Mouse (Mus musculus) stomach, embryonic 15.5 days (tissue): ENCODE results near the gene Pdcd10. TPM values are rescaled to one million over a fixed set of nuclear protein-coding genes. Genes with fewer than 3 reads are reported as not detected.

Experiments
- ATAC-seq: fragments of 200-750 bp; cut with Nextera tagmentation; 2 replicates; pipeline ENCODE4 v1.8.0; 2017; ENCODE audit warnings: low read depth, moderate number of reproducible peaks, moderate TSS enrichment; ENCODE audit not compliant: insufficient read depth, low FRiP score
- H3K27ac ChIP-seq: fragments of 300-500 bp; sonication (generic); 2 replicates; pipeline ENCODE4 v1.5.1; 2015; ENCODE audit warnings: mild to moderate bottlenecking, inconsistent platforms
- H3K27me3 ChIP-seq: fragments of 300-500 bp; sonication (generic); replicated peaks from 2 replicates; pipeline ENCODE4 v1.6.1; 2015; ENCODE audit warnings: inconsistent platforms
- H3K36me3 ChIP-seq: fragments of 300-500 bp; sonication (generic); 2 replicates; pipeline ENCODE4 v1.6.1; 2015; ENCODE audit warnings: inconsistent platforms
- H3K4me1 ChIP-seq: fragments of 300-500 bp; sonication (generic); 2 replicates; pipeline ENCODE4 v1.6.1; 2015; ENCODE audit warnings: inconsistent platforms
- H3K4me2 ChIP-seq: fragments of 300-500 bp; sonication (generic); 2 replicates; pipeline ENCODE4 v1.6.1; 2015; ENCODE audit warnings: mild to moderate bottlenecking, inconsistent platforms
- H3K4me3 ChIP-seq: fragments of 300-500 bp; sonication (generic); replicated peaks from 2 replicates; pipeline ENCODE4 v1.5.1; 2015; ENCODE audit warnings: inconsistent platforms
- H3K9ac ChIP-seq: fragments of 300-500 bp; sonication (generic); 2 replicates; pipeline ENCODE4 v1.6.1; 2015; ENCODE audit warnings: inconsistent platforms
- H3K9me3 ChIP-seq: fragments of 300-500 bp; sonication (generic); 2 replicates; pipeline ENCODE4 v1.6.1; 2016; ENCODE audit warnings: inconsistent platforms
- WGBS: fragments of 180-500 bp; shearing (Covaris S2); methylation state at CpG from one replicate; pipeline ENCODE4 v1.1.7; 2015; 5-methylcytosine and 5-hydroxymethylcytosine counted together
- polyA plus RNA-seq: library from polyadenylated mRNA; unstranded; fragments of >200 nt; fragmentation: Nextera tagmentation; extraction: Ambion mirVana; gene quantifications from 2 replicates; pipeline ENCODE4 v1.2.1, GENCODE M21; 2015

Gene Pdcd10
- polyA plus RNA-seq, 1 experiment from 2014 or later, result 83.9 TPM

DNA sequence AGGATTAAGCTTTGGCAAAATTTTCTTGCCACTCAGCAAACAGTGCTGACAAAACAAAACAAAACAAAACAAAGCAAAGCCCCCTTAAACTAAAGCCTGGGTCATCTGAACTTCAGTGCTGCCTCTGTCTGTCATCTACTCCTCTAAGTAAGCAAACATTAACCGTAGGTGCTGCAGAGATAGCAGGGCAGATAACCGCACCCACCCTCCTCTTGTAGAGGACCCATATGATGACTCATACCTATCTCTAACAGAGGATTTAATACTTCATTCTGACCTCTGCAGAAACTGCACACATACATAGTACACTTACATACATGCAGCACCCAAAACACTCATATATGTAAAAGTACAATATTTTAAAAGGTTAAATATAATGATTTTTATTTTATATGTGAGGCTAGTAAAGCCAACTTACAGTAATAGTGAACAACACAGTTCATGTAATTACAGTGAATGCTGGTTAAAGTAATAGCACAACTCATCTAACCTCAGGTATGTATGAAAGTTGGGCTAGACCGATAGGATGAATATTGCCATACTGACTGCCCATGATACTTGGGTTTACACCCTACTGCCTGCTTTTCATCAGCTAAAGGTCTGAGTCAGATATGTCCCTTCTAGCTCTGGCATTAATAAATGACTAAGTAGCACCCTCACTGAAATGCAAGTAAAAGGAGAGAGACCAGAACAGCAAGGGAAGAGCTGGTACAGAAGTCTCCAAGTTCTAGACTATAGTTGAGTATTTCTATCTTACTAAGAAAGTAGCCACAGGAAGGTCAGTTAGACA, 22.4 kb downstream of the Pdcd10 start:
- Histone ChIP-seq H3K27ac (no peak overlapping the region), H3K4me1 (no peaks in the 10 kb centered on the region), H3K9me3 (no peaks in the 10 kb centered on the region), H3K4me3 (no peak overlapping the region), H3K4me2 (no peak overlapping the region), H3K9ac (no peak overlapping the region), H3K27me3 (no peaks in the 10 kb centered on the region), H3K36me3 (no peaks in the 10 kb centered on the region; the same call in 1 of the 2 replicates)
- ATAC-seq, result peak; percentile 56; the same call in 1 of the 2 replicates
- WGBS, result 75% methylated on average over 3 of the region's 3 CpGs

GRCm38 (mm10) chr3:75531074-75531473, 25.6 kb downstream of the Pdcd10 start:
- Histone ChIP-seq H3K9me3 (no peaks in the 10 kb centered on the region), H3K36me3 (peaks cover 8% of the 10 kb centered on the region; the same call in 1 of the 2 replicates), H3K4me2 (no peak overlapping the region), H3K27me3 (no peaks in the 10 kb centered on the region), H3K4me3 (no peak overlapping the region), H3K27ac (no peak overlapping the region), H3K9ac (no peak overlapping the region), H3K4me1 (no peaks in the 10 kb centered on the region)
- WGBS, result 77% methylated on average over 3 of the region's 3 CpGs
- no peak for ATAC-seq

GRCm38 (mm10) chr3:75522527-75522926, 34.1 kb downstream of the Pdcd10 start:
- no peak; the same call in 1 of the 2 replicates for ATAC-seq
- H3K36me3 ChIP-seq, result peaks cover 14% of the 10 kb centered on the region
- WGBS, result 65% methylated on average over 1 of the region's 1 CpGs

DNA sequence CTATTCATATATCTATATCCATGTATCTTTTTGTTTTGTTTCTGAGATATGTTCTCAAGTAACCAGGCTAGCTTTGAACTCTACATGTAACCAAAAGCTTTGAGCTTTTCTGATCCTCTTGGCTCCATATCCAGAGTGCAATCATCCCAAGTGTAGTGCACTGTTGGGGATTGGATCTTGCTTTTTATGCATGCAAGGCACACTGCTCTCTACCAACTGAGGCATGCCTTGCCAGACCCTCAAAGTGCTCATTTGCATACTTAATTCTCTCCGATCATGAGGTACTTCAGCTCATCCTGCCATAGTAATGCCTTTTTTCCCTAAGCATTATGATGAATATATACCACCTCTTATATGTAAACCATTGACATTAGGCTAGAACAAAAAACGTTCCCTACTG, 35.3 kb downstream of the Pdcd10 start:
- no peaks in the 10 kb centered on the region for H3K4me1 ChIP-seq
- no peaks in the 10 kb centered on the region for H3K9me3 ChIP-seq
- H3K36me3 ChIP-seq, result peaks cover 10% of the 10 kb centered on the region
- no peak overlapping the region for H3K4me3 ChIP-seq
- no peak overlapping the region for H3K9ac ChIP-seq
- H3K4me2 ChIP-seq, result no peak overlapping the region
- WGBS, result 70% methylated on average over 2 of the region's 2 CpGs
- no peak for ATAC-seq
- no peak overlapping the region for H3K27ac ChIP-seq
- H3K27me3 ChIP-seq, result no peaks in the 10 kb centered on the region

More at GRCm38 (mm10) chr3:75522527-75522926, 34.1 kb downstream of the Pdcd10 start:
- Histone ChIP-seq H3K4me2 (no peak overlapping the region), H3K4me3 (no peak overlapping the region), H3K9me3 (no peaks in the 10 kb centered on the region), H3K27me3 (no peaks in the 10 kb centered on the region), H3K4me1 (no peaks in the 10 kb centered on the region), H3K27ac (no peak overlapping the region), H3K9ac (no peak overlapping the region)

GRCm38 (mm10) chr3:75517631-75518250, 38.9 kb downstream of the Pdcd10 start:
- no peaks in the 10 kb centered on the region for H3K4me1 ChIP-seq
- no peak overlapping the region for H3K4me2 ChIP-seq
- H3K4me3 ChIP-seq, result no peak overlapping the region
- no peak for ATAC-seq
- 74% methylated on average over 7 of the region's 7 CpGs for WGBS
- H3K27me3 ChIP-seq, result no peaks in the 10 kb centered on the region
- no peaks in the 10 kb centered on the region for H3K9me3 ChIP-seq
- H3K9ac ChIP-seq, result no peak overlapping the region
- H3K27ac ChIP-seq, result no peak overlapping the region
- peaks cover 8% of the 10 kb centered on the region for H3K36me3 ChIP-seq

GRCm38 (mm10) chr3:75498961-75499960, 57.4 kb downstream of the Pdcd10 start:
- WGBS, result 74% methylated on average over 7 of the region's 7 CpGs
- Histone ChIP-seq H3K27me3 (no peaks in the 10 kb centered on the region), H3K9ac (no peak overlapping the region), H3K36me3 (no peaks in the 10 kb centered on the region), H3K27ac (no peak overlapping the region), H3K9me3 (no peaks in the 10 kb centered on the region), H3K4me3 (no peak overlapping the region), H3K4me1 (no peaks in the 10 kb centered on the region), H3K4me2 (no peak overlapping the region)
- ATAC-seq, result 0 out of 2 replicates have a peak, but pooled peaks have one; percentile 31

- H3K9ac ChIP-seq, result no peak overlapping the region
Measured at GRCm38 (mm10) chr3:75492913-75493312, 63.7 kb downstream of the Pdcd10 start.

DNA sequence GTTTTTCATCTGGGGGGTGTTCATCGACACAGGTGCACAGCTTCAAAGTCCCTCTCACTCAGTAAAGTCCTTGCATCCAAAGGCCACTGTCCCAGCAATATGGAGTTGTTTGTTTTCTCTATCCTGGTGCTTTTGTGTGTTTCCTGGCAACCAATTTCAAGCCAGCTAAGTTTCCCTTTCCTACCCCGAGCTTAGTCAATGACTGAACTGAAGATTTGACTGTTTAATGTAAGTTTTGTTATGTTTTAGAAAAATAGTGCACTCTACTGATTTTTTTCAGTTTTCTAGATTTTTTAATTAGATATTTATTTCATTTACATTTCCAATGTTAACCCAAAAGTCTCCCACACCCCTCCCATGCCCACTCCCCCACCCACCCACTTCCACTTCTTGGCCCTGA, 74.6 kb downstream of the Pdcd10 start, which contains the start of gene Wdr49:
TSS of gene Wdr49 (minus strand) at position 101 of the 400 bp plus-strand sequence.
- Histone ChIP-seq H3K9ac (no peak within 1 kb of the TSS), H3K4me1 (no peaks in the 10 kb centered on the region), H3K27me3 (no peaks in the 10 kb centered on the region), H3K4me3 (no peak within 1 kb of the TSS), H3K9me3 (no peaks in the 10 kb centered on the region), H3K4me2 (no peak within 1 kb of the TSS), H3K27ac (no peak within 1 kb of the TSS), H3K36me3 (no peaks in the 10 kb centered on the region)
- WGBS, result 52% methylated on average over 2 of the region's 2 CpGs
- no peak for ATAC-seq

More at GRCm38 (mm10) chr3:75492913-75493312, 63.7 kb downstream of the Pdcd10 start:
- no peak for ATAC-seq
- Histone ChIP-seq H3K27me3 (no peaks in the 10 kb centered on the region), H3K36me3 (no peaks in the 10 kb centered on the region), H3K27ac (no peak overlapping the region), H3K4me3 (no peak overlapping the region), H3K9me3 (no peaks in the 10 kb centered on the region), H3K4me2 (no peak overlapping the region), H3K4me1 (no peaks in the 10 kb centered on the region)
- WGBS, result 65% methylated on average over 3 of the region's 3 CpGs

DNA sequence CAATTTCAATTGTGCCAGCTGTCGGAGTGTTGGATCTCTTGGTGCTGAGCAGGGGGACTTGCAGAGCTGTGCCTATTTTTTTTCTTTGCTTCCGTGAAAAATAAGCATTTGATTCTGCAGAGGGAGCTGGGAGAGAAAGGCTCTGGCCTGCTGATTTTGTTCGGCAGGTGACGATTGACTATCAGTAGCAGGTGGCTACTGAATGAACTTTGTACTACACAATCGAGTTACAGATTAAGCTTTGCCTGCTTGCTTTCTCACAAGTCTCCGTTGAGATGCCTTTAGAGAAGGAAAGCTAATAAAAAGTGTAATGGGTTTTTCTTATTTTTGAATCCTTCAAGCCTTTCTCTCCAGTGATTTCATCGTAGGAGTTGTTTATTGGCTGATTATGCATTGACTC, 81.5 kb downstream of the Pdcd10 start:
- Histone ChIP-seq H3K9me3 (no peaks in the 10 kb centered on the region), H3K9ac (no peak overlapping the region), H3K27me3 (no peaks in the 10 kb centered on the region), H3K27ac (no peak overlapping the region), H3K4me3 (no peak overlapping the region), H3K36me3 (no peaks in the 10 kb centered on the region), H3K4me2 (no peak overlapping the region), H3K4me1 (no peaks in the 10 kb centered on the region)
- 53% methylated on average over 7 of the region's 7 CpGs for WGBS
- peak; percentile 56; the same call in 1 of the 2 replicates for ATAC-seq

- no peaks in the 10 kb centered on the region for H3K36me3 ChIP-seq
- WGBS, result 82% methylated on average over 7 of the region's 7 CpGs
- no peaks in the 10 kb centered on the region for H3K4me1 ChIP-seq
- H3K4me3 ChIP-seq, result no peak overlapping the region
- no peaks in the 10 kb centered on the region for H3K27me3 ChIP-seq
- no peak overlapping the region for H3K4me2 ChIP-seq
- no peak overlapping the region for H3K27ac ChIP-seq
- ATAC-seq, result no peak
- no peaks in the 10 kb centered on the region for H3K9me3 ChIP-seq
- H3K9ac ChIP-seq, result no peak overlapping the region
Measured at GRCm38 (mm10) chr3:75474657-75475056, 82.0 kb downstream of the Pdcd10 start.

DNA sequence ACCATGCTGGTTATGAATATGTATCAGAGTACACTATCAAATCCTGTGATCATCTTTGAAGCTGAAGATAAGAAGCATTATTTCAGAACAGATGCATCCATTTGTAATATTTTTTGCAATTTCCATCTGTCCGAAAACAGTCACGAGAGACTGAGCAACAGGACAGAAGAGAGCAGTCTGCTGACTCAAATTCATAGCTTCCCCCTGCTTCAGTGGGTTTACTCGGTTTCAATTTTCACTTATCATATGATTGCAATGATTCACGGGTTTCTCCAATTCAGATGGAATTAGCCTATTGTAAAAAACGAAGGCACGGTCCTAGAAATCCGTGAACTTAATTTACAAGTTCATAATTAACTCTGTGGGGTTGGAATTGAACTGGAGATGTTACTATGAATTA, 88.5 kb downstream of the Pdcd10 start:
- WGBS, result 84% methylated on average over 7 of the region's 7 CpGs
- H3K4me1 ChIP-seq, result no peaks in the 10 kb centered on the region
- no peak for ATAC-seq
- H3K27me3 ChIP-seq, result no peaks in the 10 kb centered on the region
- H3K27ac ChIP-seq, result no peak overlapping the region
- no peak overlapping the region for H3K4me3 ChIP-seq
- H3K36me3 ChIP-seq, result no peaks in the 10 kb centered on the region
- H3K9ac ChIP-seq, result no peak overlapping the region
- H3K9me3 ChIP-seq, result no peaks in the 10 kb centered on the region
- no peak overlapping the region for H3K4me2 ChIP-seq
